8 mouse cellular contexts compared by ENCODE assay signal in the genomic region with DNA sequence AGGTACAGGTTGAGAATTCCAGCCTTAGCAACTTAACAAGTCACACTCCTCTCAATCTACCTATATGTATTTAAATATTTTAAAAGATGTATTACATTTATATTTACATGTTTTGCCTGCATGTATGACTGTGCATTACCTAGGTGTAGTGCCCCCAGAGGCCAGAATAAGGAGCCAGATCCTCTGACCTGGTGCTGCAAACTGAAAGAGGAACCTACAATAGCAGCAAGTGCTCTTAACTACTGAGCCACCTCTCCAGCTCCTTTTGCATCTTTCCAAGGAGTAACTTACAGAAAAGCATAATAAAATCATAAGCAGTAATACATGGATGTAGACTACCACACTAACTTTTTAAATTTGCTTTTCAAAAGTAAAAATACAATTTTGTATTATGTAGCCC. TPM values are rescaled to one million over a fixed set of nuclear protein-coding genes. Genes with fewer than 3 reads are reported as not detected.
DNase-seq lines count a peak whose midpoint lies in the region; ATAC-seq lines count a peak whose summit lies in the region.
"Had no signal": no experiment of that assay in that cellular context is flagged by ENCODE, and none has a peak within 500 bp of the region (broad histone marks: within the 10 kb centered on the region; RNA-seq: fewer than 3 reads in every experiment).

No protein-coding gene starts in this region.

- no peaks in the 10 kb centered on the region for H3K36me3 ChIP-seq in neural tube, embryonic 11.5 days (ENCODE audit: control insufficient read depth, insufficient read depth, low read length)
- no peaks in the 10 kb centered on the region for H3K36me3 ChIP-seq in embryonic facial prominence, embryonic 15.5 days
- peaks cover 6% of the 10 kb centered on the region; the same call in 1 of the 2 replicates for H3K36me3 ChIP-seq in limb, embryonic 13.5 days

- no peak overlapping the region for H3K4me3 ChIP-seq in neural tube, embryonic 11.5 days (ENCODE audit: low read depth, low read length)
- H3K4me3 ChIP-seq in embryonic facial prominence, embryonic 15.5 days (replicated peaks) = no peak overlapping the region
- peak overlapping the region; percentile 92 for H3K4me3 ChIP-seq in limb, embryonic 13.5 days

- H3K4me2 ChIP-seq in neural tube, embryonic 11.5 days (ENCODE audit: low read depth) = peak overlapping the region; percentile 33
- H3K4me2 ChIP-seq in embryonic facial prominence, embryonic 15.5 days (replicated peaks) = peak overlapping the region; percentile 71
- H3K4me2 ChIP-seq in limb, embryonic 13.5 days (replicated peaks) = peak overlapping the region; percentile 73

- H3K4me1 ChIP-seq in neural tube, embryonic 11.5 days (ENCODE audit: control insufficient read depth, insufficient read depth, low read length) = no peaks in the 10 kb centered on the region
- H3K4me1 ChIP-seq in embryonic facial prominence, embryonic 15.5 days = peaks cover 21% of the 10 kb centered on the region
- peaks cover 38% of the 10 kb centered on the region for H3K4me1 ChIP-seq in limb, embryonic 13.5 days

- no peaks in the 10 kb centered on the region for H3K27me3 ChIP-seq in neural tube, embryonic 11.5 days (ENCODE audit: control insufficient read depth, insufficient read depth, low read length)
- H3K27me3 ChIP-seq in embryonic facial prominence, embryonic 15.5 days = no peaks in the 10 kb centered on the region
- no peaks in the 10 kb centered on the region for H3K27me3 ChIP-seq in limb, embryonic 13.5 days

- H3K9ac ChIP-seq in neural tube, embryonic 11.5 days (ENCODE audit: low read length) = no peak overlapping the region
- no peak overlapping the region for H3K9ac ChIP-seq in embryonic facial prominence, embryonic 15.5 days
- H3K9ac ChIP-seq in limb, embryonic 13.5 days = peak overlapping the region; percentile 45; the same call in 1 of the 2 replicates

- H3K9me3 ChIP-seq in neural tube, embryonic 11.5 days (ENCODE audit: control insufficient read depth, low read length) = no peaks in the 10 kb centered on the region
- no peaks in the 10 kb centered on the region for H3K9me3 ChIP-seq in embryonic facial prominence, embryonic 15.5 days (replicated peaks)
- no peaks in the 10 kb centered on the region for H3K9me3 ChIP-seq in limb, embryonic 13.5 days

- ATAC-seq in neural tube, embryonic 11.5 days (ENCODE audit: insufficient read depth, low FRiP score, low TSS enrichment) = no peak
- no peak for ATAC-seq in embryonic facial prominence, embryonic 15.5 days (ENCODE audit: insufficient number of reproducible peaks, low FRiP score, low TSS enrichment, low read depth)
- ATAC-seq in limb, embryonic 13.5 days (ENCODE audit: low FRiP score, low read depth) = no peak

- intact Hi-C loops in left cerebral cortex, postnatal 25 days (cut with DNase I) = no loop called here

- no peak for DNase-seq in neural tube, embryonic 11.5 days (ENCODE audit: low spot score)
- no peak for DNase-seq in neural tube, embryonic 10.5 days (ENCODE audit: extremely low spot score, low spot score)
- peak; percentile 58 for DNase-seq in naive thymus-derived CD4-positive, alpha-beta T cell, adult 2 months (ENCODE audit: low read depth)
- no peak for DNase-seq in urinary bladder, postnatal 36 days (ENCODE audit: low spot score in 2 of 2)
- DNase-seq in left cerebral cortex, postnatal 25 days (ENCODE audit: low spot score in 2 of 2) = no peak

- no peak overlapping the region for H3K27ac ChIP-seq in neural tube, embryonic 11.5 days (ENCODE audit: low read depth, low read length)
- H3K27ac ChIP-seq in embryonic facial prominence, embryonic 15.5 days (replicated peaks) = no peak overlapping the region
- no peak overlapping the region for H3K27ac ChIP-seq in limb, embryonic 13.5 days

RNA-seq across cellular contexts. Expression of a gene that starts 1.0 kb away (rescaled TPM):
- polyA plus RNA-seq in neural tube, embryonic 11.5 days (2014; fragmentation: Nextera tagmentation; extraction: Ambion mirVana) = 18.6 and 21.3 TPM in 2 replicates
- polyA plus RNA-seq in embryonic facial prominence, embryonic 15.5 days (2015; fragmentation: Nextera tagmentation; extraction: Ambion mirVana) = 31.6 and 39.4 TPM in 2 replicates
- polyA plus RNA-seq in limb, embryonic 13.5 days (2015; fragmentation: Nextera tagmentation; extraction: Ambion mirVana) = 23.7 and 24.1 TPM in 2 replicates
- 10 to 100 TPM; 56.5 to 67.2 TPM for total RNA-seq in left cerebral cortex, postnatal 25 days (2021)

RNA-seq across cellular contexts. Expression of a gene that starts 1.8 kb away (rescaled TPM):
- polyA plus RNA-seq in neural tube, embryonic 11.5 days (2014; fragmentation: Nextera tagmentation; extraction: Ambion mirVana) = not detected in 2 replicates
- polyA plus RNA-seq in embryonic facial prominence, embryonic 15.5 days (2015; fragmentation: Nextera tagmentation; extraction: Ambion mirVana) = not detected in 2 replicates
- polyA plus RNA-seq in limb, embryonic 13.5 days (2015; fragmentation: Nextera tagmentation; extraction: Ambion mirVana) = not detected in 2 replicates
- 1 to 10 TPM; 1.1 to 1.7 TPM for total RNA-seq in left cerebral cortex, postnatal 25 days (2021)
- total RNA-seq: heart, adult 18-20 months had no signal

RNA-seq across cellular contexts. Expression of a gene that starts 17.1 kb away (rescaled TPM):
- 1.8 and 2.3 TPM in 2 replicates for polyA plus RNA-seq in neural tube, embryonic 11.5 days (2014; fragmentation: Nextera tagmentation; extraction: Ambion mirVana)
- polyA plus RNA-seq in embryonic facial prominence, embryonic 15.5 days (2015; fragmentation: Nextera tagmentation; extraction: Ambion mirVana) = 7.6 and 10.9 TPM in 2 replicates
- 4.7 and 5.1 TPM in 2 replicates for polyA plus RNA-seq in limb, embryonic 13.5 days (2015; fragmentation: Nextera tagmentation; extraction: Ambion mirVana)
- total RNA-seq in left cerebral cortex, postnatal 25 days (2021) = under 1 TPM; 0.14 to 0.16 TPM

RNA-seq across cellular contexts. Expression of a gene that starts 50.1 kb away (rescaled TPM):
- 0.69 and 1.6 TPM in 2 replicates for polyA plus RNA-seq in neural tube, embryonic 11.5 days (2014; fragmentation: Nextera tagmentation; extraction: Ambion mirVana)
- 31.7 and 35.8 TPM in 2 replicates for polyA plus RNA-seq in embryonic facial prominence, embryonic 15.5 days (2015; fragmentation: Nextera tagmentation; extraction: Ambion mirVana)
- 5.4 and 7.0 TPM in 2 replicates for polyA plus RNA-seq in limb, embryonic 13.5 days (2015; fragmentation: Nextera tagmentation; extraction: Ambion mirVana)
- total RNA-seq in left cerebral cortex, postnatal 25 days (2021) = 1 to 10 TPM; 2.5 to 3.8 TPM
